Mouse (Mus musculus): ENCODE data around the gene Oit1.

Oit1 gene

DNA sequence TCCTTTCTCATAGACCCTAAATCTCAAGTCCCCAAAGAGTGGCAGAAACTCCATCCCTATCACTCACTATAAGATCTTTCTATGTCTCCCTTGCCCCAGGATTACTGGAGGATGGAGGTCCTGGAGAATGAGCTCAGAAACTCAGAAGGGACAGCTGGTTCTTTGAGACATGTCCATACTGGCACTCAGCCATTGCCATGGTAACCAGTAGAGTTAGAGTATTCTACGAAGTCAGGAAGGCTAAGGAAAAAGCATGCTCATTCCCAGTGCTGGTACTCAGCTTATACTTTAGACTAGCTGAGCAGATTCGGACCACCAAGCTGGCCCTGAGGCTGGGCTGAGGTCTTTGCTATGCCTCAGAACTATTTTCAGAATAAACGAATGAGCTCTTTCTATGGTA is 44.0 kb downstream of the Oit1 start:
- DNase-seq: no peak

DNA sequence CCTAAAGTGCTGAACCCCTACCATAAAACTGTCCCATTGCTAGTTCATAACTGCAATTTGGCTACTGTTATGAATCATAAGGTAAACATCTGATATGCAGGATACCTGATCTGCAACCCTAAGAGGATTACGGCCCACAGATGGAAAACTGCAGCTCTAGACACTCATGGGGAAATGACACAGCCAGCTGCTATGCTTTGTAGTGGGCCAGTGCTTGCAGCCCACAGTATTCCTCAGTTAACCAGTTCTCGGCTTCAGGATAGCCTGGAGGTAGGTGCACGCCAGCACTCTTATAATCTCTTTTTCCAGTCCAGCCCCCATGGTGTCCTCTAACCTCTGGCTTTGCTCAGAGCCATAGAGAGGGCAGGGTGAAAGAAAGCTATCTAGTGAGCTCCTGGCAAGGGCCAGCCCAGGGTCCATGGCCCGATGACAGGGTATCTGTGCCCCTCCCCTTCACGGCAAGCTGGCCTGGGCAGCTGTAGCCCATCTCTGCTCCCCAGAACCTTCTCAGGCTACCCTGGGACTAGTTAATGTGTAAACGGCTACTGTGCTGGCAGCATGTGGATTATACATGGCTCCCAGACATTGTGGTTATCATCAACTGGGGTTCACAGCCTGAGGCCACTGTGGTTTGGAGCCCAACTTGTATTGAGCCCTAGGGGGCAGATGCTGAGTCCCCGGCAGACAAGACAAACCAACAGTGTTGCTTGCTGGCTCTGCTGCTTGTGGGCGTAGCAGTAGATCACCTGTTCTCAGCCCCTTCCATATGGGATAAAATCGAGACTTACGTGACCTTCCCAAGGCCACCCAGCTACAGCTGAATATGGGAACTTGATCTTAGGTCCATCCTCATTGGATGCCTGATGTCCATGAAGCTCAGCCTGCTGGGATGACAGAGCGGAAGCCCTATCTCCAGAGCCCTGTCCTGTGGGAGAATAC is 46.0 kb downstream of the Oit1 start:
- no peak for DNase-seq

DNA sequence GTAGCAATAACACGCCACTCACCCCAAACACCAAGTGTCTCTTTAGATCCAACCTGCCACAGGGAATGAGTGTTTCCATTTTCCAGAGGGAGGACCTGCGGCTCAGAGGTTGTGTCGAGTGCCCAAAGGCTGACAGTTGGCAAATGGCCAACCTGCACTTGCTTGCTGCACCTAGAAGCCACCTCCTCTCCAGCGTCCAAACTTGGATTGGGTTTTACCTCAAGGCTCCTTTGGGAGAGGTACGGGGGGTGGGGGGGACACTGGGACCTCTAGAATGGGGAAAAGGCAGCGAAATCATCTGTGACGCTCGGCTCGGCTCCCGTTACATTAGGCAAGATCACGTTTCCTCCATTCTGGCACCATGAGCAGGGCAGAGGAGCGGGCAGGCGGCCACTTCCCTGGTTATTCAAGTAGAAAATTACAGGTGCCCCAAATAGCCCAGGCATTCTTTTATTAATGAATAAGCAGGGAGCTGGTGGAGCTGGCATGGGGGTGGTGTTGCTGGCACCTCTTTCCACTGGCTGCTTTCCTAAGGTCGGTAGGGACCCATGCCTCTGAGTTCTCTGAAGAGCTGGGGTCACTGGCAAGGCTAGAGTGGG is 47.1 kb downstream of the Oit1 start:
- no peak for DNase-seq

DNA sequence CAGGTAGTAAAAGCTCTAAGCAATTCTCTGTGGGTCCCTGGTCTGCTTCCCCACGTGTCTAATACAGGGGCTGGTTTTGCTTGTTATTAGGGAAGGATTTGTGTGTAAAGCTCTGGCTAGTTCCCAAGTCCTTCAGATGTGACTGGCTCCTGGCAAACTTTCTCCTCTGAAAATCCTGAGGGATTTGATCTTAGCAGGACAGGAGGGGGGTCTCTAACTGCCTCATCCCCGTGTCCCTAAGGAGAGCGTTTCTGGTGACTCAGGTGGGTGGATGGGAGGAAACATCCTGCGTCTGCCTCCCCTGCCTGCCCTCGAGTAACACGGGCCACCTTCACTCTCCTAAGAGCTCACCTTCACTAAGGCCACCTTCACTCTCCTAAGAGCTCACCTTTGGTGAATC is 48.2 kb downstream of the Oit1 start:
- DNase-seq: no peak

DNA sequence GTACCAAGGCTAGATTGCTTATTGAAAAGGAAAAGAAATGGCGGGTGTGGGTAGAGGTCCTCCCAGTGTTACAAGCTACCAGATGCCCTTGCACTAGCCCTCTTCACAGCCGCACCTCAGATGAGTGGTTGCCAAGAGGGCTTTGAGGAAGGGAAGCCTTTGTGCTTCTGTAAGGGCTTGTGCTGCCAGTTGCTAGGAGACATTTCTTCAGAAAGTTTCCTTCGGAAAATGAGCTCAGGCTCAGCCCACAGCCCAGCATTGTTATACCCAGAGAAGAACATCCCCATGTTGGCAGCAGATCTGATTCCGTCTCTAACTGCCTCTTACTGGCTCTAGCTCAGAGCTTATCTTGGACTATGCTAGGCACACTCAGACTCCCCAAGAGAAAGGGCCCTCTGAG is 49.0 kb downstream of the Oit1 start:
- DNase-seq: no peak

DNA sequence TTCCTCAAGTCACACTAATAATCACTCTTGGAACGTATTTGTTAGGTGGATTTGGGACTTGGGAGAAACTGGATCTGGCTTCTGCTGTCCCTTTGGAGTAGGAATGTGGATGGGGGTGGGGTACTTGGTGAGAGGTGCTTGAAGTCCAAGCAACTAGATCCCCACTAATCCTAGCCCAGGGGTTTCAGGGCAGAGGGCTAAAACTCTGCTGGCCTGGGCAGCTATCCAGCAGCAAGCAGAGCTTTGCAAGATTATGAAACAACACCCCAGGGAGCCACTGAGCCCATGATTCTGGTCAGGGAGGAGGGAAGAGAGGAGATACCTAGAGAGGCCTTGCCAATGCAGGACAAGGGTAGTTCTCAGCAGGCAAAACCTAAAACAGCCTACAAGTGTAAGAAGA is 51.2 kb downstream of the Oit1 start:
- DNase-seq: no peak

DNA sequence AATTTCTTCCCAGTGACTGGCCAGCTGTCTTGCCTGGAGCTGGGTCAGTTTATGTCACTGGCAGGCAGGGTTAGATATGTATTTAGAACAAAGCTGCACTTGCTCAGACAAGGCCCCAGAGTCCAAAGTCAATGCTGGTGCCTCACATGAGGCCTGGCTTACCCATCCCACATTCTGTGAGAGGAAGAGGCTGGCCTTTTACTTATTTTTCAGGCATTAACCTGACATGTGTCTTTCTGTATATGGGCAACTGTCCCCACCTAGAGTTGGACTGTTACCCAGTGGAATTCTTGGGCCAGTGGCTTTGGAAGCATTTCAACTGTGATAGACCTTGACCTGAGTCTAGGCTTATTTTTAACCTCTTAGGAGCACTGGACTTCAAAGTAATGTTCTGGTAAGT is 51.6 kb downstream of the Oit1 start:
- DNase-seq: no peak

DNA sequence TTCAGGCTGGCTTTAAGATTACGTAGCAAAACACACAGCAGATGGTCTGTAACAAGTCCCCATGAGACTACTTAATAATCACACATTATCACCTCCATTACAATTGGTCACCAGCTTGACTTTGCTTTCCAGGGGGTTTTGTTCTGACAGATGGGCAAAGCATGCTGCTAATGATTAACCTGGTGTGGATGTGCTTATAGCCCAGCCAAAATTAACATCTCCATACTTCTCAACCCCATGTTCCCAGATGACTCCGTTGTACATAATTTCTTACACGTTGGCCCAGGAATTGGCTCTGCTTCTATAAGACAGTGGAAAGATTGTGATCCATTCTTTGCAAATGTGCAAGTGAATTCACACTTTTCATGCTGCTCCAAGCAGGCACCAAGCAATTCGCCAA is 52.8 kb downstream of the Oit1 start:
- DNase-seq: no peak

DNA sequence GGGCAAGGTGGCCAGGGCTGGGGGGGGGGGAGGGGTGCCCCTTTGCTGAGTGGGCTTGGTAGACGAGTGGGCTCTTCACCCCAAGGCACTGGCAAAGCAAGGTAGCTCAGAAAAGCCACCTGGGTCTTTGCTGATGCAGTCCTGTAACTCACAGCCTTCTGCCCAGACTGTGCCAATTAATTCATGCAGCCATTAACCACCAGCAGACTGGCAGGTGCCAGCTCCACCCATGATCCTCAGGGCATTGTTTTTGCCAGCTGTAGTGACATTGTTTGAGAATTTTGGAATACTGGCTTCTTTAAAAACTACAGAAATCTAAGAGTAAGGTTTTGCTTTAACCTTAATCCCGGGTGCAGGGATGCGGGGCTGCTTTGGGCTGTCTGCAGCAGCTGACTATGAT is 58.0 kb downstream of the Oit1 start:
- no peak for DNase-seq

DNA sequence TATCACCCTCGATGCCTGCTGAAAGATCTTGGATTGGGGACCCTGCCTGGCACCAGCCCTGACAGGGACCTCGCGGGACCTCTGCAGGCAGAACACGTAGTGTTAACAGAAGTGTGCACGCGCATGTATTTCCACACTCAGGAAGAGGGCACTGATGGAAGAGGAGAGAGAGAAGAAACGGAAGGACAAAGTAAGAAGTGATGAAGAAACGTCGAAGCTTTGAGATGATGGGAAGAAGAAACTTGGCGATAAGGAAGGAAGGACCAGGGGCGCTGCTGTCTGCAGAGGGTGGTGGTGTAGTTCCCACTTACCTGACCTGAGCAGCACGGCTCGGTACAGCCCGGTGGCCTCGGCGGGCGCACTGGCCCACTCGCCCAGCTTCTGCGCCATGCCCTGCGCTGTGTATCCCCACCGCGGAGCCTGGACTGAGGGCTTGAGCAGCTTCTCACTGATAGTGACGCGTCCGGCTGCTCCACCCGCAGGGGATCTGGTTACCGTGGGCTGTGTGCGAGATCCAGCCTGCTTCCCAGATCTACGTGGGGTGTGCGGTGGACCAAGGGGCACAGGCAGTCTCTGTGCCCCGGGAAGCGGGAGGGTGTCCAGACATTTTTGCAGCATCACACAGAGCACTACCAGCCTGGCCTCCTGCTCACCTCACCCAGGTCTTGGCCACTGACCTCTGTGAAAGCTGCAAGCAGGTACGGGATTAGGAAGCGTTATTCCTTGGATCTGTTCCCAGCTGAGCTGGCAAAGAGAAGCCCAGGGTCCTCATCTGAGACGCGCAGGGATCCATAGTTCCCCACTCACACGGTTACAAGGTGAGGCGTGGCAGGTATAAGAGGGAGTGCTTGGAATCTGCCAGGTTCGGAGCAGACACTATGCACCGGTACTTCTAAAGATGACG is 61.1 kb downstream of the Oit1 start, which contains the start of gene Fam107a:
Fam107a (minus strand) TSS at position 830 of the 904 bp plus-strand sequence.
- no peak for DNase-seq

DNA sequence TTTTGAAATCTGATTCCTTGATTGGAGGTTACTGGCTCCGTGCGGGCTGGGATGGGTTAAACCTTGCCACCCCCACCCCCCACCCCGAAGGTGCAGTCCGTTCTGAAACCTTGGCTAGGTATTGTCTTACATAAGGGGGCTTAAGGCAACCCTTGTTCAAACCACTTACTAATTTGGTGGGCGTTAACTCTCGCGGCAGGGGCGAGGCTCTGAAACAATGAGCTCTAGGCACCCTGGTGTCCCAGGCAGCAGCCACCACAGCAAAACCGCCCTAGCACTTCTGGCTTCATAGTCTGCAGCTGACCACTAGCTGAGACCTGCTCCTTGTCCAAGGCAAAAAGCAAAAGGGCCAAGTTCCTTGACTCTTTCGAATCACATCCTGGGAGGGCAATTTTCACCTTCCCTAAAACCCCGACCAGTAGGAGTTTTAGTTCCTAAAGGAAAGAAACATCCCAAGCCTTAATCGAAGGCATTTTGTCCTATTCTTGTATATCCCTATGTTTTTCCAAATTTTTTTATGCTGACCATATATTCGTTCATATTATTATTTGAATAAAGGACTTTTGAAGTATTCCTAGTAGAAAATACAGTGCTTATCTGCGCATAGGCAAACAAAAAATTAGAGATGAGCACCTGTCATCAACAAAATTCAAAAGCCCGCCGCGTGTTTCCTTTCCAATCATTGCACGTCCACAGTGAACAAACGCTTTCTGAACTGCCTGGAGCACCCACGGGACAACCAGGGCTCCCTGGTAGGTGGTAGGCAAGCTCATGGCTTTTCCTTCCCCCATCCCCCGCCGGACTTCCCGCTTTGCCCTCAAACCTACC is 62.0 kb downstream of the Oit1 start:
- DNase-seq: no peak

DNA sequence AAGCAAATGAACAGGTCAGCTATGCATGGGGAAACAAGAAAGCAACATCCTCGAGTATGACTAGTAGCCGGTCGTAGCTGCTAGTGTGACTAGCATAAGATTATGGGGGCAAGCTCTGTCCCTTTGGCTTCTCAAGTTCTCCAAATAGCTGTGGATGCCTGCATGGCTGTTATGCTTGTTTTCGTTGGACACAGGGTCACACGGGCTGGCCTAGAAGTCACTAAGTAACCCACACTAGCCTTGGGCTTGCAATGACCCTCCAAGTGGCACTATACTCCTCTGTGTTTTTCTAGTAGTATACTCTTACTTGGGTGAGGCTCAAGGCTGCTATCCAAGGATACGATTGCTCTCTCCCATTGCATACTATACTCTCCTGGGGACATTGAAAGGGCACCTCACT is 63.4 kb downstream of the Oit1 start:
- no peak for DNase-seq

DNA sequence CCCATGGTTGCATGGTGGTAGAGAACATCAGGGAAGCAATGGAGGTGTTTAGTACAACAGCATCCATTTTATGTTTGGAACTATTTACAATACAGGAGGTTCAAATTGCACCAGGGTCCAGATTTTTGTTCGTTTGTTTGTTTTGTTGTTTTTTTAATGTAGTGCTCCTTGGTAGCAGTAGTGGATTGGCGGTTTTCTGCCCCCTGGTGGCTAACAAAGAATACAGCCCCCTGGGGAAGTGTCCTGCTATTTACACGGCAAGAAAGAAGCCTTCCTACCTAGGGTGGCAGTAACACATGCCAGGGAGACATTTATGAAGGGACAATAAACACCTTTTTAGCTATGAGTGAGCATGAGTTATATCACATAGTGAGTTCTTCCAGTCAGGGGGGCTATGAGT is 64.0 kb downstream of the Oit1 start:
- peak in 1 of 2 experiments; percentile 39 for DNase-seq

DNA sequence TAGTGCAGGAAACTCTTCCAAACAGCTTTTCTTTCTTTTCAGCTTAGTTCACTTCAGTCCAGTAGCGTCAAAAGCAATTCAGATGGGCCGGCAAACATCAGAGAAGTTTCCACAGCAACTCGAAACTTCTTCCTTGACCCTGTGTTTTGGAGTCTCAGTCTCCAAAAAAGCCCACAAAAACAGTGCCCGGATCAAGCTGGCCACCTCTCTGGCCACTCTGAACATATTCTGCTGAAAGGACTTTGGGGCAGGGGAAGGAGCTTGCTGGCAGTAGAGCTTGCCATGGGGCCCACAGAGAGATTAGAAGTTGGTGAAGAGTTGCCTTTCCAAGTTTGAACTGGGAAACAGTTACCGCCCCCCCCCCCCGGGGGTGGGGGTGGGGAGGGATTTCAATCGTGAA is 64.7 kb downstream of the Oit1 start:
- no peak for DNase-seq

DNA sequence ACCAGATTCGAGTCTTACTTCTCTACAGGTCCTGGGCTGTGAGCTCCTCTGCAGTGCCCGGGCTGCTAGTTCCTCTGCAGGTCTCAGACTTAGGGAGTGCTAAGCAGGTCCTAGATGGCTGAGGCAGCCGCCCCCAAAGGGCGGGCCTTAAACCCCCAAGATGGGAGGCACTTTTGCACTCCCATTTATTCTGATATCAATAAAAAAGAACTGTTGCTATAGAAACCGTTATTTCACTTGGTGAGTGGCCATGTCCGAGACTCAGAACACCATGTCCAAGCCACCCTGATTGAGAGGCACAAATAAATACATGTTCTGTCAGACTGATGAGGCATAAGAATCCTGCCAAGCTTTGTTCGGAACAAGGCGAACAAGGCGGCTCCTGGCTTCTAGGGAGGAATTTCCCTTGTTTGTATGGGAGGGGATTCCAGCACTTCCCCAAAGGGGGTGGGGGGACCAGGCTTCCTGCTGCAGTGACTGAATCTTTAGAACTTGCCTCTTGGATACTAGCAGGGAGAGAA is 68.9 kb downstream of the Oit1 start:
- peak; percentile 40 to 66 for DNase-seq

DNA sequence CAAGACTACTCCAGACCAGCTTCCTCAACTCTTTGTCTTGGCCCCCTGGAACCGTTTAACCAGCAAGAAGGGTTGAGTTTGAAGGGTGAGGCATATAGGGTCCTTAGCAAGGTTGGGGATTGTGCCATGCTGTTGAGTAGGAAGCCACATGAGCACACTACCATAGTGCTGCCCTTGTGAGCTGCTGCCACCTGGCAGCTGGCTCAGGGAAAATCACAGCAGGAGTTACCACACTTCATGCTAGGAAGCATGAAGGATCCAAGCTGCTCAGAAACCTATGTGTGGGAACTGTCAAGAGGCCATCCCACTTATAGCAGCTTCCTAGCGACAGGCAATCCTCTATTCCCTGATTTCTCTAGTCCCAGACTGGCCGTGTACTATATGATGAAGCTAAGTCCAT is 69.9 kb downstream of the Oit1 start:
- DNase-seq: no peak

DNA sequence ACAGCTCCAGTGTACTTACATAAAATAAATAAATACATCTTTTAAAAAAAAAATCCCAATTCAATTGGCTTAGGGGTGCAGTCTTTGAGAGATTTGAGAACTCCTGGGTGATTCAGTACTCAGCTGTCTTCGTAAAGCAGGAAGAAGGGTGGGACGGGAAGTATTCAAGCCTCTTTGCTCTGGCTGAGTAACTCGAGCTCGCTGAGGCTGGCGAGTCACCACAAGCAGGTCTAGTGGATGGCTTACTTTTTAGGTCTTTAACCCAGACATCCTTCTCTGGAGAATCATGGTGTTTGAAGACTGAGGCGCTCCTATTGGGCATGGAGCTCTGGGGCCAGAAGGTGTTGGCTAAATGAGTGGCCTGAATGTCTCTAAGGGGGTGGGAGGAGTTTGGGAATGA is 71.7 kb downstream of the Oit1 start:
- no peak for DNase-seq

DNA sequence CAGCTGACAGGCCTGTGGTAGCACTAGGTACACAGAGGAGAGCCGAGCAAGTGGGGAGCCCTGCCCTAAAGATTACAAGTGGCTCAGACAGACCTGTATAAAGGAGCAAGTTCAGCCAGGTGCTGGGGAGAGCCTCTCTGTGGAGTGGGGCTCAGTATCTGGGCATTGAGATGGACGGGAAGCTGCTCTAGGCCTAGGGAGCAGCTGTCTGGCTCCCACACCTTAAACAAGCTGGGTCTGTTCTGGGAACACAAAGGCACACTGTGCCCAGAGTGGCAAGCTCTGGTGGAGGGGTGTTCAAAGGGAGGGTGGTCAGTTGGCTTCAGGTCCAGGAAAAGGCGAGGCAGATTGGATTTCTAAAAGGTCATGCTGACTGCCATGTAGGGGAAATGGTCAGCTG is 73.5 kb downstream of the Oit1 start:
- DNase-seq: no peak

DNA sequence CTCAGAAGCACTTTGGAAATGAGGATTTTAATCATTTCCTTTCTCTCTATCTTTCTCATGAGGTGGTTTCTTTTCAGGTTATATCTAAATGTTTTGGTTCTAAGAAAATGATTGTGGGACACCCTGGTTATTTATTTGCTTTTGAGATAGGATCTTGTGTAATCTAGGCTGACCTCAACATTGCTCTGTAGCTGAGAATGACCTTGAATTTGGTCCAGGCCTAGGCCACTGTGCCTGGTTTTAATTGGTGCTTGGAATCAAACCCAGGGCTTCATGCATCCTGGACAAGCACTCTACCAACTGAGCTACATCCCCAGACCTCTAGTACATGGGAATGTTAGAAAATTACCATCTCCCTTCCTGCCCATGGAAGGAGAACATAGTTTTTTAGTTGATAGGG is 74.5 kb downstream of the Oit1 start:
- no peak for DNase-seq

DNA sequence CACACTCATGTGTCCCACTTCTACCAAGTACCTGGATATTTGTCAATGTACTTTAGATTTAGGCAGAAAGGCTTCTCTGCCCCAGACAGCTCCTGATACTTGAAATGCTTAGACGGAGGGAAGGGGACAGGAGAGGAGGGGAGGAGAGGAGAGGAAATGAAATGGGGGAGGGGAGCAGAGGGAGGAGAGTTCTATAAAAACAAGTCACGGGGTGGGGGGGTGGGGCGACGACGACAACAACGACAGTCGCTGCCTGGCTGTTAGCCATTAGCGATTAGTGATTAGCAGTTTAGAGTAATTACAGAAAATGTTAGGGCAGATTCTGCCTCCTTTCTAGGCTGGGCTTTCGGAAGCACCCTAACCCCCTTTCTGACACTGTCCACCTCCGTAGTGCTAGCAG is 75.9 kb downstream of the Oit1 start:
- no peak for DNase-seq

DNA sequence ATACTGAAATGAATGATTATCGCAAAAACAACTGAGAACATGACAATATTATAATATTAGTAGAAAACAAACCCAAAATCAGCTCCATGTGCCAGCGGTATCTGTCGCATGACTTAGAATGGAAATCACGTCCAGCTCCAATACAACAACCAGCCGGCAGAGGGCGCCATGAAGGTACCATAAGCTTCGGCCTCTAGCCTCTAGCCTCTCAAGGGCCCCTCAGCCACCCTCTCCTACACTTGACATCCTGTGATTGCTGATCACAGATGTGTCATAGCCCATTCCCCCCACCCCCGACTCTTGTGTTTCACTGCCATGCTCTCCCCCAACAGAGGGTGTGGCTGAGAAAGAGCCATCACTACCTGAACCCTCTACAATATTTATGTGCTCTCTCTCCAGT is 78.3 kb downstream of the Oit1 start:
- peak; percentile 53 to 67 for DNase-seq
